Mouse (Mus musculus) thymus, postnatal 10 days (tissue): ENCODE measurements around the gene Lsm2.

Experiments
- DNase-seq, 2 experiments: peaks; one replicate each; pipeline ENCODE4 v3.0.0; 2021; ENCODE audit warnings: low spot score in 2 of 2

Gene Lsm2

GRCm38 (mm10) chr17:35012430-35012829, 30.8 kb downstream of the Lsm2 start:
- DNase-seq, result no peak

GRCm38 (mm10) chr17:35013221-35013620, 31.6 kb downstream of the Lsm2 start:
- DNase-seq, result no peak

GRCm38 (mm10) chr17:35015296-35015695, 33.6 kb downstream of the Lsm2 start:
- no peak for DNase-seq

- no peak for DNase-seq
Observed at GRCm38 (mm10) chr17:35016376-35016775, 34.7 kb downstream of the Lsm2 start, which contains the start of gene Vwa7. Vwa7 (plus strand) TSS chr17:35016579.

GRCm38 (mm10) chr17:35016791-35017705, 35.4 kb downstream of the Lsm2 start:
- DNase-seq, result no peak

GRCm38 (mm10) chr17:35017706-35018030, 36.0 kb downstream of the Lsm2 start:
- DNase-seq, result no peak

- no peak for DNase-seq
Observed at GRCm38 (mm10) chr17:35018171-35018570, 36.5 kb downstream of the Lsm2 start.

GRCm38 (mm10) chr17:35019894-35020293, 38.2 kb downstream of the Lsm2 start:
- DNase-seq, result no peak

- DNase-seq, result no peak
Observed at GRCm38 (mm10) chr17:35020551-35020950, 38.9 kb downstream of the Lsm2 start.

- peak; percentile 81 to 96 for DNase-seq
Observed at GRCm38 (mm10) chr17:35021163-35021808, 39.6 kb downstream of the Lsm2 start.

GRCm38 (mm10) chr17:35021842-35022477, 40.3 kb downstream of the Lsm2 start:
- DNase-seq, result no peak

- no peak for DNase-seq
Observed at GRCm38 (mm10) chr17:35022541-35023060, 40.9 kb downstream of the Lsm2 start.

- DNase-seq, result no peak
Observed at GRCm38 (mm10) chr17:35023221-35023620, 41.6 kb downstream of the Lsm2 start.

GRCm38 (mm10) chr17:35023756-35024155, 42.1 kb downstream of the Lsm2 start:
- DNase-seq, result no peak

GRCm38 (mm10) chr17:35024261-35024660, 42.6 kb downstream of the Lsm2 start:
- DNase-seq, result no peak

- no peak for DNase-seq
Observed at GRCm38 (mm10) chr17:35024691-35025488, 43.2 kb downstream of the Lsm2 start.

GRCm38 (mm10) chr17:35026206-35026605, 44.5 kb downstream of the Lsm2 start:
- DNase-seq, result no peak

- DNase-seq, result no peak
Observed at GRCm38 (mm10) chr17:35027277-35028068, 45.8 kb downstream of the Lsm2 start, which contains the start of gene Sapcd1. Sapcd1 (minus strand) TSS chr17:35028016.

GRCm38 (mm10) chr17:35028315-35028714, 46.7 kb downstream of the Lsm2 start:
- DNase-seq, result no peak

GRCm38 (mm10) chr17:35029691-35030532, 48.2 kb downstream of the Lsm2 start:
- DNase-seq, result peak in 1 of 2 experiments; percentile 37
